20 mouse cellular contexts compared by ENCODE assay signal in the genomic region with DNA sequence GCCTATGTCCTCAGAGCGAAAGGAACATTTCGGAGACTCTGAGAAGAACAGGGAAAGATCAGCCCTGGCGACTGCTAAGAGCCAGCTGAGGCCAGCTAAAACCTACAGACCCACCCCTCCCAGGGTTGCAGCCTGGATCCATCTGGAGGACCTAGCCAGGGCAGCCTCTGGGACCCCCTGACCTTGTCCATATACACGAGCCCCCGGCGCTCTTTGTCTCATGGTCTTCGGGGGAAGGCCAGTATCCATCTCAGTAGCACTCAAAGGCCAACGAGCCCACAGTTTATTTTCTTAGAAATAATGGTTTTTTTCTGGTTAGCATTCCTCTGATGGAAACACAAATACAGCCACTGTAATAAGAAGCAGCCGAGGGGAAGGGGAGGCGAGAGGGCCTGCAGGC. TPM values are rescaled to one million over a fixed set of nuclear protein-coding genes. Genes with fewer than 3 reads are reported as not detected.
"Had no signal": no experiment of that assay in that cellular context is flagged by ENCODE, and none has a peak within 500 bp of the region (broad histone marks: within the 10 kb centered on the region; RNA-seq: fewer than 3 reads in every experiment).

No protein-coding gene starts in this region.

- H3K9ac ChIP-seq: limb, embryonic 12.5 days; limb, embryonic 15.5 days; liver, embryonic 14.5 days; liver, postnatal 0 days; lung, embryonic 14.5 days; midbrain, embryonic 13.5 days had no signal

- H3K9me3 ChIP-seq: limb, embryonic 12.5 days; limb, embryonic 15.5 days; midbrain, embryonic 13.5 days had no signal

- H3K36me3 ChIP-seq: limb, embryonic 15.5 days had no signal

- DNase-seq: kidney, adult 9 months; kidney, postnatal 25 days; layer of hippocampus, adult 9-11 months; liver, postnatal 0 days; lung, embryonic 14.5 days; thymus, adult 2 months; thymus, postnatal 14 days; thymus, postnatal 4 days had no signal

- ATAC-seq: liver, postnatal 0 days; lung, postnatal 0 days; midbrain, embryonic 13.5 days; midbrain, embryonic 16.5 days had no signal

- H3K27ac ChIP-seq: kidney, postnatal 0 days; layer of hippocampus, adult 2 months; limb, embryonic 12.5 days; limb, embryonic 15.5 days; liver, embryonic 14.5 days; macrophage; midbrain, embryonic 13.5 days; stomach, postnatal 0 days had no signal

- H3K4me2 ChIP-seq: limb, embryonic 12.5 days; limb, embryonic 15.5 days; liver, embryonic 11.5 days; lung, embryonic 14.5 days; midbrain, embryonic 13.5 days had no signal

- H3K4me3 ChIP-seq: layer of hippocampus, adult 2 months; limb, embryonic 12.5 days; limb, embryonic 15.5 days; midbrain, embryonic 13.5 days had no signal

RNA-seq across cellular contexts. Expression of a gene that starts 12.0 kb away (rescaled TPM):
- total RNA-seq: megakaryocyte, adult 5-6 weeks had no signal
- polyA plus RNA-seq: macrophage had no signal
